In the genomic region with DNA sequence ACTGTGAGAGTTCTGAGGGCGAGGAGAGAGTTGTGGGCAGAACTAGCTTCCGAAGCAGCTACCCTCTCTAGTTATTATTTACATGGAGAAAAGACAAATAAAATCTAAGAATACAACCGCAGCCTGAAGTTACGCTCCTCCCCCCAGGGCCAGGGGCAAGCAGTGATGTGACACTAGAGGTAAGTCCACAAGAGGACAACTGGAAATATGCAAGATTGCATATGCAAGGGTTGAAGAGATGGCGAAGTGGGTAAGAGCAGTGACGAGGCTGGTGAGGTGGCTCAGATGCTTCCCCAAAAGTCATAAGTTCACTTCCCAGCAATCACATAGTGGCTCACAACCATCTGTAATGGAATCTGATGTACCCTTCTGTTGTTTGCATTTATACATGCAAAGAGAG, we compare ENCODE assay signal across 8 mouse cellular contexts. TPM values are rescaled to one million over a fixed set of nuclear protein-coding genes. Genes with fewer than 3 reads are reported as not detected.
DNase-seq lines count a peak whose midpoint lies in the region; ATAC-seq and TF ChIP-seq lines count a peak whose summit lies in the region.

No protein-coding gene starts in this region.

- no peak for TF ChIP-seq CTCF in gastrocnemius, adult 2 months (IDR thresholded peaks at IDR 0.05)
- TF ChIP-seq CTCF in stomach, postnatal 0 days (IDR thresholded peaks at IDR 0.05; ENCODE audit: low read depth), result no peak

- H3K9me3 ChIP-seq in liver, embryonic 11.5 days (ENCODE audit: control insufficient read depth, low read length), result no peaks in the 10 kb centered on the region
- H3K9me3 ChIP-seq in stomach, postnatal 0 days (ENCODE audit: control insufficient read depth, low read length), result no peaks in the 10 kb centered on the region

- H3K36me3 ChIP-seq in liver, embryonic 11.5 days (ENCODE audit: control insufficient read depth, insufficient read depth, low read length), result no peaks in the 10 kb centered on the region
- peaks cover 7% of the 10 kb centered on the region; the same call in 1 of the 2 replicates for H3K36me3 ChIP-seq in stomach, postnatal 0 days (ENCODE audit: control insufficient read depth, insufficient read depth, low read length)

- no peaks in the 10 kb centered on the region for H3K27me3 ChIP-seq in liver, embryonic 11.5 days (replicated peaks; ENCODE audit: control insufficient read depth, insufficient read depth, low read length)
- no peaks in the 10 kb centered on the region for H3K27me3 ChIP-seq in stomach, postnatal 0 days (ENCODE audit: control insufficient read depth, insufficient read depth, low read length)

- no peak for ATAC-seq in liver, embryonic 11.5 days (replicated peaks; ENCODE audit: low FRiP score)
- no peak for ATAC-seq in stomach, postnatal 0 days (ENCODE audit: low FRiP score, low TSS enrichment)

- H3K4me3 ChIP-seq in gastrocnemius, adult 2 months, result peak overlapping the region; percentile 78
- peak overlapping the region; percentile 68 for H3K4me3 ChIP-seq in liver, embryonic 11.5 days (ENCODE audit: low read depth, low read length)
- H3K4me3 ChIP-seq in stomach, postnatal 0 days (ENCODE audit: low read depth, low read length), result peak overlapping the region; percentile 37

- no peak for TF ChIP-seq EP300 in stomach, postnatal 0 days (optimal IDR thresholded peaks at IDR 0.05)

- H3K4me2 ChIP-seq in liver, embryonic 11.5 days, result peak overlapping the region; percentile 90
- peak overlapping the region; percentile 48 for H3K4me2 ChIP-seq in stomach, postnatal 0 days (replicated peaks; ENCODE audit: low read depth)

- peak overlapping the region; percentile 95 for H3K27ac ChIP-seq in gastrocnemius, adult 2 months
- peak overlapping the region; percentile 88 for H3K27ac ChIP-seq in liver, embryonic 11.5 days (ENCODE audit: low read depth, low read length)
- peak overlapping the region; percentile 92 for H3K27ac ChIP-seq in stomach, postnatal 0 days (replicated peaks)

- peak overlapping the region; percentile 71 for H3K9ac ChIP-seq in liver, embryonic 11.5 days (ENCODE audit: low read depth, low read length)
- no peak overlapping the region for H3K9ac ChIP-seq in stomach, postnatal 0 days (ENCODE audit: low read length)

- intact Hi-C loops in gastrocnemius, adult 2 months (cut with DNase I), result loop anchor here (2.0 kb wide), 2 partner anchors 16 to 34 kb away; no protein-coding TSS in a partner anchor

- peaks cover 10% of the 10 kb centered on the region for H3K4me1 ChIP-seq in liver, embryonic 11.5 days (replicated peaks; ENCODE audit: control insufficient read depth, insufficient read depth, low read length)
- H3K4me1 ChIP-seq in stomach, postnatal 0 days (replicated peaks; ENCODE audit: control insufficient read depth, insufficient read depth), result peaks cover 4% of the 10 kb centered on the region

- no peak for DNase-seq in gastrocnemius, adult 2 months
- DNase-seq in gastrocnemius, adult 8-10 months (ENCODE audit: low spot score in 2 of 2), result no peak
- DNase-seq in thymus, postnatal 25 days, result peak; percentile 18
- DNase-seq in thymus, postnatal 36 days, result no peak
- no peak for DNase-seq in liver, embryonic 11.5 days (ENCODE audit: low spot score)
- DNase-seq in stomach, postnatal 0 days (ENCODE audit: low spot score), result no peak
- no peak for DNase-seq in layer of hippocampus, adult 9-10 months (ENCODE audit: low spot score)
- no peak for DNase-seq in urinary bladder, postnatal 14 days (ENCODE audit: low spot score)

- 75% methylated on average over 6 of the region's 6 CpGs for WGBS in liver, embryonic 11.5 days
- 71% methylated on average over 6 of the region's 6 CpGs for WGBS in stomach, postnatal 0 days

RNA-seq across cellular contexts. Expression of gene Tomm40l, which starts 0.9 kb away (rescaled TPM):
- 10 to 100 TPM; 43.2 to 56.3 TPM for total RNA-seq in gastrocnemius, adult 2 months (2021)
- total RNA-seq in gastrocnemius, adult 8-10 months (2022), result 10 to 100 TPM; 46.4 to 50.9 (median 50.4) TPM
- 32.3 and 32.4 TPM in 2 replicates for polyA plus RNA-seq in liver, embryonic 11.5 days (2014; fragmentation: Nextera tagmentation; extraction: Ambion mirVana)
- 19.6 and 20.5 TPM in 2 replicates for polyA plus RNA-seq in stomach, postnatal 0 days (2015; fragmentation: Nextera tagmentation; extraction: Ambion mirVana)

RNA-seq across cellular contexts. Expression of gene Apoa2, which starts 1.7 kb away (rescaled TPM):
- under 1 TPM in 1 of 2 experiments, not detected in 1; 0.59 TPM for total RNA-seq in gastrocnemius, adult 2 months (2021)
- total RNA-seq in gastrocnemius, adult 8-10 months (2022), result 1 to 10 TPM in 2 of 4 experiments, not detected in 2; 1.5 to 6.1 TPM
- polyA plus RNA-seq in liver, embryonic 11.5 days (2014; fragmentation: Nextera tagmentation; extraction: Ambion mirVana), result 2,189 and 2,339 TPM in 2 replicates
- polyA plus RNA-seq in stomach, postnatal 0 days (2015; fragmentation: Nextera tagmentation; extraction: Ambion mirVana), result 26.3 and 49.4 TPM in 2 replicates

RNA-seq across cellular contexts. Expression of gene Nr1i3, which starts 9.4 kb away (rescaled TPM):
- not detected for total RNA-seq in gastrocnemius, adult 2 months (2021)
- total RNA-seq in gastrocnemius, adult 8-10 months (2022), result under 1 TPM in 1 of 4 experiments, not detected in 3; 0.21 TPM
- polyA plus RNA-seq in liver, embryonic 11.5 days (2014; fragmentation: Nextera tagmentation; extraction: Ambion mirVana), result 0.16 TPM in 2 replicates
- 0.19 and 0.25 TPM in 2 replicates for polyA plus RNA-seq in stomach, postnatal 0 days (2015; fragmentation: Nextera tagmentation; extraction: Ambion mirVana)

RNA-seq across cellular contexts. Expression of gene Fcer1g, which starts 11.0 kb away (rescaled TPM):
- 1 to 10 TPM; 2.5 to 6.1 TPM for total RNA-seq in gastrocnemius, adult 2 months (2021)
- total RNA-seq in gastrocnemius, adult 8-10 months (2022), result 1 to 10 TPM in 3 of 4 experiments, under 1 TPM in 1; 0.85 to 3.1 (median 2.3) TPM
- 70.9 and 83.6 TPM in 2 replicates for polyA plus RNA-seq in liver, embryonic 11.5 days (2014; fragmentation: Nextera tagmentation; extraction: Ambion mirVana)
- 51.3 and 59.4 TPM in 2 replicates for polyA plus RNA-seq in stomach, postnatal 0 days (2015; fragmentation: Nextera tagmentation; extraction: Ambion mirVana)

RNA-seq across cellular contexts. Expression of gene Adamts4, which starts 27.1 kb away (rescaled TPM):
- total RNA-seq in gastrocnemius, adult 2 months (2021), result under 1 TPM; 0.15 to 0.73 TPM
- total RNA-seq in gastrocnemius, adult 8-10 months (2022), result under 1 TPM in 2 of 4 experiments, not detected in 2; 0.09 to 0.36 TPM
- 1.6 and 2.0 TPM in 2 replicates for polyA plus RNA-seq in liver, embryonic 11.5 days (2014; fragmentation: Nextera tagmentation; extraction: Ambion mirVana)
- polyA plus RNA-seq in stomach, postnatal 0 days (2015; fragmentation: Nextera tagmentation; extraction: Ambion mirVana), result 3.5 and 3.9 TPM in 2 replicates
